Mouse (Mus musculus) kidney, adult 2 months (tissue): ENCODE measurements at regions not wholly inside any gene's neighbourhood (a gene's known extent, or its start where the extent isn't known, plus 50 kb on each side); places are given as distances from the start of the nearest gene placed in this dataset.

Experiments
- CTCF ChIP-seq: fragments of 200-500 bp; conservative IDR thresholded peaks from 2 replicates; pipeline ENCODE4 v1.5.1; 2011; ENCODE audit warnings: low read depth, mild to moderate bottlenecking, control low read depth, low read length, moderate library complexity, mixed read lengths; ENCODE audit not compliant: insufficient read depth, insufficient read length
- POLR2A ChIP-seq: fragments of 200-500 bp; IDR thresholded peaks from one replicate; pipeline ENCODE4 v1.6.1; 2011; ENCODE audit warnings: low read depth, low read length, control low read depth

DNA sequence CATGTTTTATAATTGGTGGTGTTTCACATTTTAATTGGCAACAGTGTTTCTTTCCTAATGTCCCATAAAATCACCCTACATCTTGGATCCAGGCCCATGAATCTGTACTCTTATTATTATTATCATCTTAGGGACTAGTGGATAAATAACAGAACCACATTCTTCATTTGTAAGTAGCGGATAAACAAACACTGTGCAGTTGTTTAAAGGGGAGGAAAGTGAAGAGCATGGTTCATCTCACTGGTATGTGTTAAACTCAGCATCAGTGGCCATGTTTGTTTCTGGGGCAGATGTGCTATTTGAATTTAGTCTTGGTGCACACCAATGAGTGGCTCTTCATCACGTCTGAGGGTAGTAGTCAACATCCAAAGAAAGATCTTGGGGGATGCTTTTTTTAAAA is 233.1 kb downstream of the Qk start:
- no peak for TF ChIP-seq CTCF
- TF ChIP-seq POLR2A, result no peak
